Mouse (Mus musculus): ENCODE data around the gene Olfr1014.

DNA sequence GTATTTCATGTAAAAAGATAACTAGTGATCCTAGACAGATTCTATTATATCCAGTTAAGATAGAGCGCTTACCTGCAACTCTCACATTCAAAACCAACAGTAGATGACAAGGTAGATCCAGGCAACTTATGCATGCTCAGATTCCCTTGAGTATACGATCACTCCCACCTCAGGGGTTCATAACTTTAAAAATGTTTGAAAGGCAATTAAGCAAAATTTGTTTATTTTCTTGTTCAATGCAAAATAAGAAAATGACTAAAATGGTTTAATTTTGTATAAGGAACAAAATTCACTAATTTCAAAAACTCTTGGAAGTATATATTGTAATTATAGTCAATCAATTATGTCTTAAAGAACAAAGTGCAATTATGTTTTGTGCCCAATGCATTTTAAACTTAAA, 29.9 kb downstream of the Olfr1014 start, which contains the start of gene Olfr1016:
- TF ChIP-seq POLR2A (IDR thresholded peaks at IDR 0.05; ENCODE audit: borderline replicate concordance, extremely low read depth, insufficient read depth, insufficient read length, poor library complexity, severe bottlenecking) (no peak), CTCF (IDR thresholded peaks at IDR 0.05; ENCODE audit: borderline replicate concordance, extremely low read depth, insufficient read depth, insufficient read length) (no peak)

All from brain, embryonic 14.5 days (tissue).